Comparison of ENCODE assay signal across 13 mouse cellular contexts in genomic region chr15:97826588-97827261, GRCm38 (mm10). TPM values are rescaled to one million over a fixed set of nuclear protein-coding genes. Genes with fewer than 3 reads are reported as not detected.
DNase-seq lines count a peak whose midpoint lies in the region; ATAC-seq and TF ChIP-seq lines count a peak whose summit lies in the region.
"Had no signal": no experiment of that assay in that cellular context is flagged by ENCODE, and none has a peak within 500 bp of the region (broad histone marks: within the 10 kb centered on the region; RNA-seq: fewer than 3 reads in every experiment).

No protein-coding gene starts in this region.

- in situ Hi-C loops in CH12.LX (cut with MboI; ENCODE audit: low pct_ligation_motif_present, low pct_unique_long_range_greater_than_20kb, low sequenced_read_pairs), result loop anchor here (25.0 kb wide), 1 partner anchor 364 kb away; no protein-coding TSS in a partner anchor

- 0 out of 2 replicates have a peak overlapping the region, but pooled peaks have one; percentile 48 for H3K9ac ChIP-seq in forebrain, embryonic 13.5 days
- H3K9ac ChIP-seq in forebrain, postnatal 0 days, result no peak overlapping the region
- H3K9ac ChIP-seq in kidney, embryonic 15.5 days, result no peak overlapping the region
- H3K9ac ChIP-seq in CH12.LX (ENCODE audit: insufficient read depth, low read depth), result peak overlapping the region; percentile 80; the same call in 1 of the 2 replicates
- H3K9ac ChIP-seq in limb, embryonic 13.5 days, result 0 out of 2 replicates have a peak overlapping the region, but pooled peaks have one; percentile 25

- no peak for TF ChIP-seq RAD21 in CH12.LX (IDR thresholded peaks at IDR 0.05; ENCODE audit: low read depth, low read length)

- no peak overlapping the region for H3K4me3 ChIP-seq in forebrain, embryonic 13.5 days
- no peak overlapping the region for H3K4me3 ChIP-seq in forebrain, postnatal 0 days (ENCODE audit: low read depth, low read length)
- no peak overlapping the region for H3K4me3 ChIP-seq in kidney, embryonic 15.5 days (replicated peaks)
- peak overlapping the region in 2 of 3 experiments; percentile 44 to 46 for H3K4me3 ChIP-seq in CH12.LX (replicated peaks in 1 of 3; ENCODE audit: low read depth in 2 of 3, low read length in 2 of 3, poor library complexity in 1 of 3)
- no peak overlapping the region for H3K4me3 ChIP-seq in limb, embryonic 13.5 days
- H3K4me3 ChIP-seq in cerebellum, adult 2 months (replicated peaks; ENCODE audit: insufficient read depth, low read depth, low read length), result no peak overlapping the region

- no peak for ATAC-seq in forebrain, embryonic 13.5 days
- ATAC-seq in forebrain, postnatal 0 days, result no peak
- ATAC-seq in kidney, embryonic 15.5 days (replicated peaks; ENCODE audit: low FRiP score), result no peak
- no peak for ATAC-seq in limb, embryonic 13.5 days (ENCODE audit: low FRiP score, low read depth)

- 72% methylated on average over 5 of the region's 5 CpGs for WGBS in forebrain, embryonic 13.5 days
- WGBS in forebrain, postnatal 0 days, result 74% methylated on average over 5 of the region's 5 CpGs
- 65% methylated on average over 5 of the region's 5 CpGs for WGBS in kidney, embryonic 15.5 days
- 49% methylated on average over 5 of the region's 5 CpGs for WGBS in limb, embryonic 13.5 days
- WGBS in cerebellum, adult 2 months, result 81% methylated on average over 5 of the region's 5 CpGs

- dilution Hi-C loops in CH12.LX (cut with MboI; ENCODE audit: extremely low pct_ligation_motif_present, extremely low pct_unique_long_range_greater_than_20kb, low sequenced_read_pairs), result no loop called here

- H3K27me3 ChIP-seq in forebrain, embryonic 13.5 days, result 0 out of 2 replicates have a peak, but pooled peaks cover 3% of the 10 kb centered on the region
- no peaks in the 10 kb centered on the region for H3K27me3 ChIP-seq in forebrain, postnatal 0 days (ENCODE audit: insufficient read depth, low read length)
- no peaks in the 10 kb centered on the region for H3K27me3 ChIP-seq in kidney, embryonic 15.5 days
- no peaks in the 10 kb centered on the region for H3K27me3 ChIP-seq in CH12.LX (replicated peaks)
- no peaks in the 10 kb centered on the region for H3K27me3 ChIP-seq in limb, embryonic 13.5 days
- H3K27me3 ChIP-seq in cerebellum, adult 2 months (ENCODE audit: control insufficient read depth, insufficient read depth, low read length), result no peaks in the 10 kb centered on the region

- no peak for TF ChIP-seq CTCF in forebrain, postnatal 0 days (IDR thresholded peaks at IDR 0.05; ENCODE audit: low read depth)
- TF ChIP-seq CTCF in CH12.LX (conservative IDR thresholded peaks at IDR 0.05 in 1 of 2, IDR thresholded peaks at IDR 0.05 in 1 of 2; ENCODE audit: low read depth in 2 of 2, low read length in 2 of 2), result no peak
- TF ChIP-seq CTCF in cerebellum, adult 2 months (IDR thresholded peaks at IDR 0.05; ENCODE audit: borderline replicate concordance, insufficient read depth, low read depth, low read length), result no peak

- no peaks in the 10 kb centered on the region for H3K9me3 ChIP-seq in forebrain, embryonic 13.5 days (replicated peaks)
- no peaks in the 10 kb centered on the region for H3K9me3 ChIP-seq in forebrain, postnatal 0 days (ENCODE audit: low read length)
- H3K9me3 ChIP-seq in kidney, embryonic 15.5 days (replicated peaks), result no peaks in the 10 kb centered on the region
- H3K9me3 ChIP-seq in CH12.LX (replicated peaks; ENCODE audit: low read length), result no peaks in the 10 kb centered on the region
- no peaks in the 10 kb centered on the region for H3K9me3 ChIP-seq in limb, embryonic 13.5 days

- peaks cover 75% of the 10 kb centered on the region for H3K4me1 ChIP-seq in forebrain, embryonic 13.5 days
- peaks cover 51% of the 10 kb centered on the region for H3K4me1 ChIP-seq in forebrain, postnatal 0 days (ENCODE audit: insufficient read depth)
- H3K4me1 ChIP-seq in kidney, embryonic 15.5 days, result peaks cover 90% of the 10 kb centered on the region
- H3K4me1 ChIP-seq in CH12.LX (ENCODE audit: control insufficient read depth in 1 of 2, insufficient read depth in 2 of 2), result peaks cover 46 to 80% of the 10 kb centered on the region in 2 experiments
- peaks cover 87% of the 10 kb centered on the region for H3K4me1 ChIP-seq in limb, embryonic 13.5 days
- H3K4me1 ChIP-seq in cerebellum, adult 2 months (ENCODE audit: control insufficient read depth, insufficient read depth, low read length), result peaks cover 34% of the 10 kb centered on the region

- intact Hi-C loops in left cerebral cortex, postnatal 36 days (cut with DNase I), result no loop called here

- TF ChIP-seq POLR2A in CH12.LX (IDR thresholded peaks at IDR 0.05; ENCODE audit: low read depth, low read length), result no peak
- TF ChIP-seq POLR2A in cerebellum, adult 2 months (IDR thresholded peaks at IDR 0.05; ENCODE audit: borderline replicate concordance, insufficient read depth, low read length), result no peak

- H3K27ac ChIP-seq in forebrain, embryonic 13.5 days, result no peak overlapping the region
- H3K27ac ChIP-seq in forebrain, postnatal 0 days (ENCODE audit: low read depth, low read length), result no peak overlapping the region
- 0 out of 2 replicates have a peak overlapping the region, but pooled peaks have one; percentile 88 for H3K27ac ChIP-seq in kidney, embryonic 15.5 days
- peak overlapping the region; percentile 96 for H3K27ac ChIP-seq in CH12.LX (ENCODE audit: insufficient read depth, low read depth)
- H3K27ac ChIP-seq in limb, embryonic 13.5 days, result no peak overlapping the region
- H3K27ac ChIP-seq in cerebellum, adult 2 months (ENCODE audit: insufficient read depth, low read length), result no peak overlapping the region

- H3K79me2 ChIP-seq in CH12.LX (replicated peaks; ENCODE audit: control insufficient read depth, extremely low read depth, insufficient read depth, poor library complexity, severe bottlenecking), result peaks cover 47% of the 10 kb centered on the region

- TF ChIP-seq EP300 in CH12.LX (IDR thresholded peaks at IDR 0.05; ENCODE audit: low read length), result no peak

- H3K4me2 ChIP-seq in forebrain, embryonic 13.5 days, result no peak overlapping the region
- no peak overlapping the region for H3K4me2 ChIP-seq in forebrain, postnatal 0 days (ENCODE audit: low read depth)
- H3K4me2 ChIP-seq in kidney, embryonic 15.5 days, result no peak overlapping the region
- H3K4me2 ChIP-seq in CH12.LX (ENCODE audit: insufficient read depth, low read depth, poor library complexity, severe bottlenecking), result peak overlapping the region; percentile 96; the same call in 1 of the 2 replicates
- H3K4me2 ChIP-seq in limb, embryonic 13.5 days (replicated peaks), result no peak overlapping the region
- H3K4me2 ChIP-seq: midbrain, embryonic 11.5 days had no signal

- 0 out of 2 replicates have a peak, but pooled peaks cover 5% of the 10 kb centered on the region for H3K36me3 ChIP-seq in forebrain, embryonic 13.5 days (ENCODE audit: poor library complexity, severe bottlenecking)
- H3K36me3 ChIP-seq in forebrain, postnatal 0 days (ENCODE audit: insufficient read depth), result no peaks in the 10 kb centered on the region; the same call in 1 of the 2 replicates
- peaks cover 7% of the 10 kb centered on the region for H3K36me3 ChIP-seq in kidney, embryonic 15.5 days
- peaks cover 0 to 13% of the 10 kb centered on the region in 2 experiments for H3K36me3 ChIP-seq in CH12.LX (replicated peaks in 1 of 2; ENCODE audit: control insufficient read depth in 1 of 2, insufficient read depth in 1 of 2, low read length in 1 of 2)
- H3K36me3 ChIP-seq in limb, embryonic 13.5 days, result peaks cover 15% of the 10 kb centered on the region; the same call in 1 of the 2 replicates

- no peak for DNase-seq in forebrain, postnatal 0 days
- no peak for DNase-seq in kidney, adult 8-10 months
- no peak for DNase-seq in CH12.LX (ENCODE audit: extremely low read depth)
- no peak for DNase-seq in cerebellum, adult 2 months
- DNase-seq in left cerebral cortex, postnatal 36 days (ENCODE audit: low spot score in 2 of 2), result no peak
- DNase-seq: adrenal gland, adult 8-10 months; cerebellum, adult 11 months; left cerebral cortex, postnatal 4 days; spleen, adult 18-20 months had no signal

RNA-seq across cellular contexts. Expression of gene Hdac7, which starts 17.6 kb away (rescaled TPM):
- polyA plus RNA-seq in forebrain, embryonic 13.5 days (2015; fragmentation: Nextera tagmentation; extraction: Ambion mirVana), result 20.3 and 23.3 TPM in 2 replicates
- total RNA-seq in forebrain, postnatal 0 days (2014; rRNA removed), result 20.7 and 29.4 TPM in 2 replicates
- polyA plus RNA-seq in forebrain, postnatal 0 days (2015; fragmentation: Nextera tagmentation; extraction: Ambion mirVana), result 16.2 and 21.6 TPM in 2 replicates
- polyA plus RNA-seq in kidney, embryonic 15.5 days (2015; fragmentation: Nextera tagmentation; extraction: Ambion mirVana), result 29.9 and 35.2 TPM in 2 replicates
- total RNA-seq in CH12.LX (2012; rRNA removed) (18.0 and 21.7 TPM in 2 replicates), CH12.LX (2014; rRNA removed) (17.7 and 19.8 TPM in 2 replicates)
- polyA plus RNA-seq in CH12.LX (2012; ENCODE audit: insufficient read length, low read depth), result 47.8 and 55.2 TPM in 2 replicates
- 32.6 and 34.8 TPM in 2 replicates for polyA plus RNA-seq in limb, embryonic 13.5 days (2015; fragmentation: Nextera tagmentation; extraction: Ambion mirVana)
- 38.3 and 40.9 TPM in 2 replicates for polyA plus RNA-seq in cerebellum, adult 2 months (2012; rRNA removed)
- total RNA-seq in left cerebral cortex, postnatal 36 days (2021), result 10 to 100 TPM; 21.4 to 36.4 TPM

RNA-seq across cellular contexts. Expression of gene Slc48a1, which starts 48.4 kb away (rescaled TPM):
- 44.1 and 45.2 TPM in 2 replicates for polyA plus RNA-seq in forebrain, embryonic 13.5 days (2015; fragmentation: Nextera tagmentation; extraction: Ambion mirVana)
- 40.2 and 56.4 TPM in 2 replicates for total RNA-seq in forebrain, postnatal 0 days (2014; rRNA removed)
- polyA plus RNA-seq in forebrain, postnatal 0 days (2015; fragmentation: Nextera tagmentation; extraction: Ambion mirVana), result 123 and 135 TPM in 2 replicates
- polyA plus RNA-seq in kidney, embryonic 15.5 days (2015; fragmentation: Nextera tagmentation; extraction: Ambion mirVana), result 57.5 and 58.8 TPM in 2 replicates
- total RNA-seq in CH12.LX (2012; rRNA removed) (35.0 and 39.4 TPM in 2 replicates), CH12.LX (2014; rRNA removed) (23.2 and 25.4 TPM in 2 replicates)
- 50.6 and 56.0 TPM in 2 replicates for polyA plus RNA-seq in CH12.LX (2012; ENCODE audit: insufficient read length, low read depth)
- polyA plus RNA-seq in limb, embryonic 13.5 days (2015; fragmentation: Nextera tagmentation; extraction: Ambion mirVana), result 39.5 and 41.7 TPM in 2 replicates
- 129 and 133 TPM in 2 replicates for polyA plus RNA-seq in cerebellum, adult 2 months (2012; rRNA removed)
- total RNA-seq in left cerebral cortex, postnatal 36 days (2021), result 100 to 1,000 TPM; 165 to 196 TPM

RNA-seq across cellular contexts. Expression of gene Rapgef3, which starts 59.0 kb away (rescaled TPM):
- 6.7 and 7.8 TPM in 2 replicates for polyA plus RNA-seq in forebrain, embryonic 13.5 days (2015; fragmentation: Nextera tagmentation; extraction: Ambion mirVana)
- 16.6 and 22.0 TPM in 2 replicates for total RNA-seq in forebrain, postnatal 0 days (2014; rRNA removed)
- 6.5 and 8.7 TPM in 2 replicates for polyA plus RNA-seq in forebrain, postnatal 0 days (2015; fragmentation: Nextera tagmentation; extraction: Ambion mirVana)
- polyA plus RNA-seq in kidney, embryonic 15.5 days (2015; fragmentation: Nextera tagmentation; extraction: Ambion mirVana), result 23.0 and 29.7 TPM in 2 replicates
- total RNA-seq in CH12.LX (2012; rRNA removed), result 2.8 and 3.4 TPM in 2 replicates
- 2.2 and 3.2 TPM in 2 replicates for total RNA-seq in CH12.LX (2014; rRNA removed)
- 1.7 and 2.5 TPM in 2 replicates for polyA plus RNA-seq in CH12.LX (2012; ENCODE audit: insufficient read length, low read depth)
- polyA plus RNA-seq in limb, embryonic 13.5 days (2015; fragmentation: Nextera tagmentation; extraction: Ambion mirVana), result 10.9 and 11.2 TPM in 2 replicates
- 35.0 and 36.5 TPM in 2 replicates for polyA plus RNA-seq in cerebellum, adult 2 months (2012; rRNA removed)
- total RNA-seq in left cerebral cortex, postnatal 36 days (2021), result 10 to 100 TPM; 35.7 to 52.9 TPM

Comparison
In these comparisons a context has a peak if more than half of its experiments do, and no peak if none do; other contexts are left out.
1. H3K9ac ChIP-seq: peak in forebrain, embryonic 13.5 days (single experiment), CH12.LX (single experiment) and limb, embryonic 13.5 days (single experiment); none in forebrain, postnatal 0 days (single experiment) and kidney, embryonic 15.5 days (single experiment).
2. H3K27ac ChIP-seq: peak in kidney, embryonic 15.5 days (single experiment) and CH12.LX (single experiment); none in forebrain, embryonic 13.5 days (single experiment), forebrain, postnatal 0 days (single experiment), limb, embryonic 13.5 days (single experiment) and cerebellum, adult 2 months (single experiment).
3. H3K4me3 ChIP-seq: peak in CH12.LX (2 of 3); none in forebrain, embryonic 13.5 days (single experiment), forebrain, postnatal 0 days (single experiment), kidney, embryonic 15.5 days (single experiment), limb, embryonic 13.5 days (single experiment) and cerebellum, adult 2 months (single experiment).